Mouse (Mus musculus) monocyte, adult 5-6 weeks (primary cell): ENCODE data around the gene Hsbp1. TPM values are rescaled to one million over a fixed set of nuclear protein-coding genes. Genes with fewer than 3 reads are reported as not detected.

ENCODE experiments used
- ATAC-seq: fragments of 153-309, 156-312 bp; replicated peaks from 2 replicates; pipeline ENCODE4 v1.8.0; 2017; ENCODE audit warnings: mild to moderate bottlenecking; ENCODE audit not compliant: low TSS enrichment, insufficient number of reproducible peaks, severe bottlenecking, poor library complexity, low FRiP score
- total RNA-seq: library from RNA; stranded (forward); fragments of 200-1000, 200-491, 200-594 nt; gene quantifications from 3 replicates; pipeline ENCODE4 v1.2.3, GENCODE M21; 2017

Gene Hsbp1
- total RNA-seq, 1 experiment from 2014 or later: 78.1 TPM

DNA sequence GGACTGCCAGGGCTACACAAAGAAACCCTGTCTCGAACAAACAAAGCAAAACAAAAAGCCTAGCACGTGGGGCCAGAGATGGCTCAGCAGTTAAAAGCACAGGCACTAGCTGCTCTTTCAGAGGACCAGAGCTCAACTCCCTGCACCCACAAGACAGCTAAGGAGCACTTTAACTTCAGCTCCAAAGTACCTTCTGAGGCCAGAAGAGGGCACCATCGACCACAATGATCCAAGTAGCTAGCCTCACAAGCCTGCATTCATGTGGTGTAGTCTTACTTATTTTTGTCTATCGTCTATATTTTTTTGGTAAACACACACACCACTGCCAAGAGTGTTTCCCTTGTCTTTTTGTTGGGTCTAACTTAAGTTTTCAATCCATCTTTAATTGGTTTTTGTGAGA is 36.3 kb downstream of the Hsbp1 start:
- peak; percentile 79; the same call in 1 of the 2 replicates for ATAC-seq

DNA sequence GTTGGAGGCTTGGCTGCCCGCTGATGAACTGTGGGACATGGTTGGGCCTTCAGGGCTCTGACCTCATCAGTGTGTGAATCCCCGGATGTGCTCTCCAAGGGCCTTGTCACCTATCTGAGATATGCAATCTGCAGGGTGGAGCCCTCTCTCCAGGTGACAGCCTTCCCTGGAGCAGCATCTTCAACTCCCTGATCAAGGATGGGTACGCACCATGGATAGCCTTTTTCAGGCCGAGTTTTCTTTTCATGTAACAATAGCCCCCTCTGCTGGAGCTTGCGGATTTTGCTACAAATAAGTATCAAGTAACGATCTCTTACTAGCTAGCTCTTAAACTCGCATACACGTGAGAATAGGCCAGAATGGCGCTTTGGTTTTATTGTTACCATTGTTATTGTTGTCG is 40.2 kb downstream of the Hsbp1 start:
- ATAC-seq: peak; percentile 24; the same call in 1 of the 2 replicates

DNA sequence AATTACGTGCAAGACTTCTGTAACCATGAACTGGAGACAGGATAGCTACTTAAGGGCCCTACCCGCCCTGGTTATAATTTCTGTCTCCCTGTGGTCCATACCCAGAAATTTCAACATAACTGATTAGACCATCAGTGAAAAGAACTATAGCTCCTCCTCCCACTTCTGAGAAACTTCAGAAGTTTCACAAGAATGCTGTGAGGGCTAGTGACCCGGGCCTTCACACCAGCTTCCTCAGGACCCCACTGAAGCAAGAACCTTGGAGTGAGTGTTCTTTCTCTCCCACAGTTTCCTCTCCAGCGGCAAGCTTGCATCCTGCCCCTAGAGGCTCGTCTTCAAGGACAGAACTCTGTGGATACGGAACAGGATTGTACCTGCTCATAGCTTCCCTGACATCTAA is 41.6 kb downstream of the Hsbp1 start:
- ATAC-seq: no peak

DNA sequence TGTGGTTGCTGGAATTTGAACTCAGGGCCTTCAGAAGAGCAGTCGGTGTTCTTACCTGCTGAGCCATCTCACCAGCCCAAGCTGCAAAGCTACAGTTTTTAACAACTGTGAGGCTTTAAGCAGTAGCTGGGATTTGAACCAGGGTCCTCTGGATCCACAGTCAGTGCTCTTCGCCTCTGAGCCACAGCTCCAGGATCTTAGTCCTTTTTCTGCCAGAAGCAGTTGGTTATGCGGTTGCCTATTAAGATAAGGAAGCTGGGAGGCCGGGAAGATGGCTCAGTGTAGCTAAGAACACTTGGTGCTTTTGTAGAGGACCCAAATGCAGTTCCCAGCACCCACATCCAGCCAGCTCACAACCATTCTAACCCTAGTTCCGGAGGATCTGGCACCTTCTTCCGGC is 42.7 kb downstream of the Hsbp1 start:
- no peak for ATAC-seq

DNA sequence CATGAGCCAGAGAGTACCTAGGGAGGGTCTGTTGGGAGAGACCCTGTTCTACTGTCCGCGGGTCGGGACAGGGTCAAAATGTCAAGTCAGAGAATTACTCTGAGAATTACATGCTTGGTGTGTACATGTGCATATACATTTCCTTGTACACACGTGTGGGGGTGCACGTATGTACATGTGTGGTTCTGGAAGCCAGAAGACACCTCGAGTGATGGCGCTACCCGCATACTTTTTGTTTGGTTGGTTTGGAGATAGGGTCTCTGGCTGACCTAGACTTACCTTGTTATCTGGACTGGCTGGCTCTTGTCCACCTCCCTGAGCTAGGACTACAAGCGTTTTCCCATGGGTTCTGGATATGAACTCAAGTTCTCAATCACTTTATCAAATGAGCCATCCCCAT is 49.8 kb downstream of the Hsbp1 start:
- ATAC-seq: peak; percentile 5; the same call in 1 of the 2 replicates

DNA sequence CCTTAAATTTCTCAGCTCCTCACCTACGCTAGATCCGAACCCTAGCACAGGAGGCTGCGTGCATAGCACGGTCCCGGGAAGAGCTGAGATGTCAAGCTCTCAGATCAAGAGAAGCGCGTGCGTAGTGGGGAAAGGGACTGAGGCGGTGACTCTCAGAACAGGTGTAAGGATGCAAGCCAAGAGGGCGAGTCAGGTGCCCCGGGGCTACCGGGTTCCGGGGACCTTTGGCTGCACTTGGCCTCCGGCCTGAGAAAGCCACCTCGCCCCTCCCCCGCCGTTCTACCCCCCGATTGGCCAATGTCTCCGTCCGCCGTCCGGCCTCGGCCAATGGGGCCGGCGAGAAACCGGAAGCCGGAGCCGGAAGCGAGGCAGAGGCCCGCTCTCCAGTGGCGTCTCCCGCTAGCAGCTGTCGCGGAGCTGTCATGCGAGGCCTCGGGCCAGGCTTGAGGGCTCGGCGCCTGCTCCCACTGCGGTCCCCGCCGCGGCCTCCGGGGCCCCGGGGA is 50.3 kb downstream of the Hsbp1 start, which contains the start of gene Mlycd:
Gene Mlycd, plus strand, starts transcription at position 355 of the 503 bp plus-strand sequence.
- peak; percentile 95 for ATAC-seq

DNA sequence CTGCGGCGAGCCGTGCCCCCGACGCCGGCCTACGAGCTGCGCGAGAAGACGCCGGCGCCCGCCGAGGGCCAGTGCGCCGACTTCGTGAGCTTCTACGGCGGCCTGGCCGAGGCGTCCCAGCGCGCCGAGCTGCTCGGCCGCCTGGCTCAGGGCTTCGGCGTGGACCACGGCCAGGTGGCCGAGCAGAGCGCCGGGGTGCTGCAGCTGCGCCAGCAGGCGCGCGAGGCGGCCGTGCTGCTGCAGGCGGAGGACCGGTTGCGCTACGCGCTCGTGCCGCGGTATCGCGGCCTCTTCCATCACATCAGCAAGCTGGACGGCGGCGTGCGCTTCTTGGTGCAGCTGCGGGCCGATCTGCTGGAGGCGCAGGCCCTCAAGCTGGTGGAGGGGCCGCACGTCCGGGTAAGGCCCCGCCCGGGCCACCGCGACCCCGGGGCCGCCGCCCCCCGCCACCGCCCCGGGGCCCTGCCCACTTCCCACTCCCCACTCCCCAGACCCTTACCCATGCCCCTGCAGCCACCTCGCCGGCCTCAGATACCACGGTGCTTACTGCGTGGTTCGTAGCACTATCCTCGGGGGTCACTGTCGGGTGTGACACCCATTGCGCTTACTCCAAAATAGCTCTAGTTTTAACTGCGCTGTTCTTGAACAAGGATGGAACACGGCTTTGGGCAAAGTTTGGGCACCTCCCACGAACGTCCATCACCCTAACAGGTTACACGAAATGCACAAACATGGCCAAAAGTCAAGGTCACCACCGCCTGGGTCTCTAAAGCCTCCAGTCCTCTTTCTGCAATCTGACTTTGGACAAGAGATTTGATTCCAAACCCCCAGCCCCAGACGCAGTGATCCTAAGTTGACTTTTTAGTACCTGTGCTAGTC is 51.0 kb downstream of the Hsbp1 start:
- no peak for ATAC-seq

Other genes with a start within 250 kb of the Hsbp1 start
- 8.7 to 15.0 TPM (median 10.3 TPM) in 3 replicates for gene Mlycd, start 50.4 kb downstream of the Hsbp1 start, total RNA-seq
- 6.2 to 9.9 TPM (median 7.8 TPM) in 3 replicates for gene Osgin1, start 89.6 kb downstream of the Hsbp1 start, total RNA-seq
- not detected in 3 replicates for gene Necab2, start 102.2 kb downstream of the Hsbp1 start, total RNA-seq
- gene Slc38a8, start 157.2 kb downstream of the Hsbp1 start, total RNA-seq: not detected in 3 replicates
- gene Mbtps1, start 214.2 kb downstream of the Hsbp1 start, total RNA-seq: 25.1 to 55.3 TPM (median 48.6 TPM) in 3 replicates
- 25.5 to 34.2 TPM (median 27.4 TPM) in 3 replicates for gene Hsdl1, start 230.7 kb downstream of the Hsbp1 start, total RNA-seq
- 1.3 TPM in 1 of 3 replicates, not detected in the others for gene Dnaaf1, start 230.7 kb downstream of the Hsbp1 start, total RNA-seq